Mouse (Mus musculus) ovary, adult 2 months (tissue): ENCODE measurements around the gene Tas2r108. TPM values are rescaled to one million over a fixed set of nuclear protein-coding genes. Genes with fewer than 3 reads are reported as not detected.

Experiments
- polyA plus RNA-seq: library from polyadenylated mRNA; depleted of rRNA; stranded (reverse); fragments of >200 nt; gene quantifications from 2 replicates; pipeline ENCODE4 v1.2.3, GENCODE M21; 2012; rRNA removed

Tas2r108 gene
- polyA plus RNA-seq, result not detected in 2 replicates

GRCm38 (mm10) chr6:40493229-40493628, at the start of gene Tas2r108:
Tas2r108 (plus strand) TSS chr6:40493529.

GRCm38 (mm10) chr6:40470916-40471719, 22.2 kb upstream of the Tas2r108 start, which contains the start of gene Ssbp1:
Ssbp1 (plus strand) TSS chr6:40471352.

GRCm38 (mm10) chr6:40490933-40491332, 2.4 kb upstream of the Tas2r108 start, which contains the start of gene Tas2r137:
Tas2r137 (plus strand) TSS chr6:40491233.

GRCm38 (mm10) chr6:40519408-40519807, 26.1 kb downstream of the Tas2r108 start, which contains the start of gene Prss37:
Prss37 (minus strand) TSS chr6:40519508.

Other genes starting within 250 kb of the Tas2r108 start
- gene Agk, start 168.4 kb upstream of the Tas2r108 start, polyA plus RNA-seq, result 14.2 and 22.0 TPM in 2 replicates
- gene E330009J07Rik, start 57.4 kb upstream of the Tas2r108 start, polyA plus RNA-seq, result 6.4 and 6.6 TPM in 2 replicates
- gene Wee2, start 54.4 kb upstream of the Tas2r108 start, polyA plus RNA-seq, result 0.38 and 0.60 TPM in 2 replicates
- 9.4 and 11.1 TPM in 2 replicates for gene Ssbp1, start 22.2 kb upstream of the Tas2r108 start, polyA plus RNA-seq
- not detected in 2 replicates for gene Tas2r137, start 2.3 kb upstream of the Tas2r108 start, polyA plus RNA-seq
- gene Prss37, start 26.0 kb downstream of the Tas2r108 start, polyA plus RNA-seq, result not detected in 2 replicates
- not detected in 2 replicates for gene Olfr461, start 61.5 kb downstream of the Tas2r108 start, polyA plus RNA-seq
- gene Olfr460, start 76.0 kb downstream of the Tas2r108 start, polyA plus RNA-seq, result not detected in 2 replicates
- 0.19 TPM in 1 of 2 replicates, not detected in the other for gene Clec5a, start 92.3 kb downstream of the Tas2r108 start, polyA plus RNA-seq
- gene Tas2r138, start 119.8 kb downstream of the Tas2r108 start, polyA plus RNA-seq, result not detected in 2 replicates
- gene Mgam, start 135.3 kb downstream of the Tas2r108 start, polyA plus RNA-seq, result 0.19 and 0.24 TPM in 2 replicates